Mouse (Mus musculus) liver, embryonic 11.5 days (tissue): ENCODE measurements around the gene Gpr19. TPM values are rescaled to one million over a fixed set of nuclear protein-coding genes. Genes with fewer than 3 reads are reported as not detected.

Source experiments
- ATAC-seq: fragments of 200-750 bp; cut with Nextera tagmentation; replicated peaks from 2 replicates; pipeline ENCODE4 v1.8.0; 2017; ENCODE audit warnings: moderate number of reproducible peaks, mild to moderate bottlenecking, moderate TSS enrichment, moderate library complexity; ENCODE audit not compliant: low FRiP score
- DNase-seq: peaks from one replicate; pipeline ENCODE4 v3.0.0-alpha.2; 2017; ENCODE audit warnings: low spot score
- H3K27ac ChIP-seq: fragments of 300-500 bp; sonication (generic); 2 replicates; pipeline ENCODE4 v1.5.1; 2014; ENCODE audit warnings: mild to moderate bottlenecking, low read depth, low read length, control low read depth
- H3K27me3 ChIP-seq: fragments of 300-500 bp; sonication (generic); replicated peaks from 2 replicates; pipeline ENCODE4 v1.6.1; 2014; ENCODE audit warnings: low read length, mixed read lengths; ENCODE audit not compliant: control insufficient read depth, insufficient read depth
- H3K36me3 ChIP-seq: fragments of 300-500 bp; sonication (generic); 2 replicates; pipeline ENCODE4 v1.6.1; 2014; ENCODE audit warnings: mild to moderate bottlenecking, low read length, moderate library complexity, mixed read lengths; ENCODE audit not compliant: control insufficient read depth, insufficient read depth
- H3K4me1 ChIP-seq: fragments of 300-500 bp; sonication (generic); replicated peaks from 2 replicates; pipeline ENCODE4 v1.6.1; 2014; ENCODE audit warnings: low read length, mixed read lengths; ENCODE audit not compliant: control insufficient read depth, insufficient read depth
- H3K4me2 ChIP-seq: fragments of 300-500 bp; sonication (generic); 2 replicates; pipeline ENCODE4 v1.6.1; 2014; ENCODE audit warnings: mild to moderate bottlenecking, control low read depth, moderate library complexity
- H3K4me3 ChIP-seq: fragments of 300-500 bp; sonication (generic); 2 replicates; pipeline ENCODE4 v1.5.1; 2014; ENCODE audit warnings: low read depth, low read length, control low read depth
- H3K9ac ChIP-seq: fragments of 300-500 bp; sonication (generic); 2 replicates; pipeline ENCODE4 v1.6.1; 2014; ENCODE audit warnings: low read depth, low read length, control low read depth
- H3K9me3 ChIP-seq: fragments of 300-500 bp; sonication (generic); 2 replicates; pipeline ENCODE4 v1.6.1; 2016; ENCODE audit warnings: low read length, inconsistent platforms, mixed read lengths; ENCODE audit not compliant: control insufficient read depth
- WGBS: fragments of 180-500 bp; shearing (Covaris S2); extraction: QIAGEN DNeasy Blood & Tissue Kit; methylation state at CpG from one replicate; pipeline ENCODE4 v1.1.7; 2014; 5-methylcytosine and 5-hydroxymethylcytosine counted together
- polyA plus RNA-seq: library from polyadenylated mRNA; unstranded; fragments of >200 nt; fragmentation: Nextera tagmentation; extraction: Ambion mirVana; gene quantifications from 2 replicates; pipeline ENCODE4 v1.2.1, GENCODE M21; 2014

The Gpr19 gene
- polyA plus RNA-seq, result 6.1 and 9.1 TPM in 2 replicates

GRCm38 (mm10) chr6:134898095-134898965 is at the start of gene Gpr19:
Gpr19 (minus strand) TSS chr6:134898578.
- Histone ChIP-seq H3K27me3 (no peaks in the 10 kb centered on the region), H3K36me3 (no peaks in the 10 kb centered on the region; the same call in 1 of the 2 replicates), H3K27ac (peak within 1 kb of the TSS; percentile 100), H3K4me3 (peak within 1 kb of the TSS; percentile 73), H3K4me2 (peak within 1 kb of the TSS; percentile 89), H3K9me3 (no peaks in the 10 kb centered on the region), H3K9ac (peak within 1 kb of the TSS; percentile 94), H3K4me1 (peaks cover 8% of the 10 kb centered on the region)
- under 1% methylated on average over 51 of the region's 51 CpGs for WGBS
- ATAC-seq, result peak; percentile 87
- DNase-seq, result peak; percentile 86

- Histone ChIP-seq H3K4me1 (peaks cover 12% of the 10 kb centered on the region), H3K27me3 (no peaks in the 10 kb centered on the region), H3K9me3 (no peaks in the 10 kb centered on the region), H3K4me2 (no peak overlapping the region), H3K36me3 (no peaks in the 10 kb centered on the region), H3K27ac (no peak overlapping the region), H3K9ac (no peak overlapping the region), H3K4me3 (no peak overlapping the region)
- ATAC-seq (no peak), DNase-seq (no peak)
- 36% methylated on average over 13 of the region's 13 CpGs for WGBS
Measured at GRCm38 (mm10) chr6:134947311-134948087, 49.1 kb upstream of the Gpr19 start.

- ATAC-seq, result no peak
- Histone ChIP-seq H3K36me3 (peaks cover 3% of the 10 kb centered on the region; the same call in 1 of the 2 replicates), H3K9me3 (no peaks in the 10 kb centered on the region), H3K4me3 (no peak overlapping the region), H3K27ac (no peak overlapping the region), H3K4me2 (no peak overlapping the region), H3K27me3 (no peaks in the 10 kb centered on the region), H3K4me1 (peaks cover 11% of the 10 kb centered on the region), H3K9ac (no peak overlapping the region)
- DNase-seq, result no peak
- 78% methylated on average over 9 of the region's 9 CpGs for WGBS
Measured at GRCm38 (mm10) chr6:134946858-134947257, 48.5 kb upstream of the Gpr19 start.

- Histone ChIP-seq H3K36me3 (peaks cover 6% of the 10 kb centered on the region; the same call in 1 of the 2 replicates), H3K9ac (no peak overlapping the region), H3K27me3 (no peaks in the 10 kb centered on the region), H3K4me1 (peaks cover 6% of the 10 kb centered on the region), H3K4me3 (no peak overlapping the region), H3K9me3 (no peaks in the 10 kb centered on the region), H3K4me2 (no peak overlapping the region), H3K27ac (no peak overlapping the region)
- DNase-seq (no peak), ATAC-seq (no peak; the same call in 1 of the 2 replicates)
- WGBS, result 78% methylated on average over 6 of the region's 6 CpGs
Measured at GRCm38 (mm10) chr6:134946054-134946453, 47.7 kb upstream of the Gpr19 start.

GRCm38 (mm10) chr6:134943759-134944407 is 45.5 kb upstream of the Gpr19 start:
- H3K9me3 ChIP-seq, result no peaks in the 10 kb centered on the region
- no peak overlapping the region for H3K4me3 ChIP-seq
- H3K4me2 ChIP-seq, result no peak overlapping the region
- ATAC-seq (no peak), DNase-seq (no peak)
- 87% methylated on average over 13 of the region's 13 CpGs for WGBS
- H3K36me3 ChIP-seq, result peaks cover 6% of the 10 kb centered on the region; the same call in 1 of the 2 replicates
- H3K4me1 ChIP-seq, result peaks cover 4% of the 10 kb centered on the region
- H3K9ac ChIP-seq, result no peak overlapping the region
- no peak overlapping the region for H3K27ac ChIP-seq
- H3K27me3 ChIP-seq, result no peaks in the 10 kb centered on the region

GRCm38 (mm10) chr6:134939781-134940180 is 41.4 kb upstream of the Gpr19 start:
- no peaks in the 10 kb centered on the region for H3K4me1 ChIP-seq
- 84% methylated on average over 4 of the region's 4 CpGs for WGBS
- no peak overlapping the region for H3K4me3 ChIP-seq
- H3K36me3 ChIP-seq, result peaks cover 6% of the 10 kb centered on the region; the same call in 1 of the 2 replicates
- H3K4me2 ChIP-seq, result no peak overlapping the region
- H3K9ac ChIP-seq, result no peak overlapping the region
- DNase-seq (no peak), ATAC-seq (no peak)
- H3K9me3 ChIP-seq, result no peaks in the 10 kb centered on the region
- no peaks in the 10 kb centered on the region for H3K27me3 ChIP-seq
- H3K27ac ChIP-seq, result no peak overlapping the region

GRCm38 (mm10) chr6:134934305-134934704 is 35.9 kb upstream of the Gpr19 start:
- Histone ChIP-seq H3K27ac (no peak overlapping the region), H3K4me3 (no peak overlapping the region), H3K27me3 (no peaks in the 10 kb centered on the region), H3K4me2 (no peak overlapping the region), H3K9ac (no peak overlapping the region), H3K36me3 (no peaks in the 10 kb centered on the region), H3K9me3 (no peaks in the 10 kb centered on the region), H3K4me1 (peaks cover 14% of the 10 kb centered on the region)
- ATAC-seq, result no peak
- WGBS, result 84% methylated on average over 5 of the region's 5 CpGs
- DNase-seq, result no peak

GRCm38 (mm10) chr6:134933207-134933558 is 34.8 kb upstream of the Gpr19 start:
- Histone ChIP-seq H3K36me3 (no peaks in the 10 kb centered on the region), H3K4me3 (no peak overlapping the region), H3K4me1 (peaks cover 14% of the 10 kb centered on the region), H3K27me3 (no peaks in the 10 kb centered on the region), H3K4me2 (no peak overlapping the region; the same call in 1 of the 2 replicates), H3K9me3 (no peaks in the 10 kb centered on the region), H3K27ac (no peak overlapping the region), H3K9ac (no peak overlapping the region)
- DNase-seq (no peak), ATAC-seq (no peak)
- 79% methylated on average over 2 of the region's 2 CpGs for WGBS
